Mouse (Mus musculus) gastrocnemius, postnatal 25 days (tissue): ENCODE data around the gene Psors1c2. TPM values are rescaled to one million over a fixed set of nuclear protein-coding genes. Genes with fewer than 3 reads are reported as not detected.
A peak's percentile ranks its signal among the peaks of the same experiment; 100 is the strongest.

Experiments used
- DNase-seq: peaks from one replicate; pipeline ENCODE4 v3.0.0; 2022
- total RNA-seq, 2 experiments: library from RNA; stranded (reverse); gene quantifications; 1 replicate in 1 of 2; 2 replicates in 1 of 2; pipeline ENCODE4 v1.2.3; 2021

The Psors1c2 gene
- total RNA-seq, 2 experiments from 2014 or later: not detected

DNA sequence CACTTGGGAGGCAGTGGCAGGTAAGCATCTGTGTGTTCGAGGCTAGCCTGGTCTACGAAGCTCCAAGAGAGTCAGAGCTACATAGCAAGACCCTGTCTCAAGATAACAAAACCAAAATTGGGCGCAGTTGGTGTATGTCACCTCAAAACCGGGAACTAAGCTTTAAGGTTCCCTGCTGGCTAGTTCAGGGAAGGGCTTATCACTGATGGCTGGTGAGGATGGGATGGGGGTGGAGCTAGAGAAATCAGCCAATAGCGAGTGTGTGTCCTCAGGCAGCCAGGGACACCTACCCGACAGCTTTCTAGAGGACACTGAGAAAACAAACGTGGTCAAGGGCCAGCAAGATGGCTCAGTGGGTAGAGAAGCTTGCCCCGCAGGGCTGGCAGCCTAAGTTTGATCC lies 25.2 kb downstream of the Psors1c2 start:
- no peak for DNase-seq

DNA sequence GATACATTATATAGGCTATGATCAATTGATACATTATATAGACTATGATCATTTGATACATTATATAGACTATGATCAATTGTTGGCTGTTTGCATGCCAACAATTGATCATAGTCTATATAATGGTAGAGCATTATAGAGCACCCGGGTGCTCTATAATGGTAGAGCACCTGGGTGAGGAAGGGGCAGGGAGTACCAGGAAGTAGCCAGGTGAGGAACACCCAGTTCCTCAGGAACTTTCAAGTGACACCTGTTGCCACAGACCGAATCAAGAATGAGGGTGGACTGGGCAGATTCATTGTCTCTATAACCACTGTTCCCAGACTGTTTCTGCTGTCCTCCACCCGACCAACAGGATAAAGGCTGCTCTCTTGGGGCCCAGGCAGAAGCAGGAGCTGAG lies 34.1 kb downstream of the Psors1c2 start, which contains the start of gene 2300002M23Rik:
Gene 2300002M23Rik, plus strand, starts transcription at position 301 of the 400 bp plus-strand sequence.
- no peak for DNase-seq

DNA sequence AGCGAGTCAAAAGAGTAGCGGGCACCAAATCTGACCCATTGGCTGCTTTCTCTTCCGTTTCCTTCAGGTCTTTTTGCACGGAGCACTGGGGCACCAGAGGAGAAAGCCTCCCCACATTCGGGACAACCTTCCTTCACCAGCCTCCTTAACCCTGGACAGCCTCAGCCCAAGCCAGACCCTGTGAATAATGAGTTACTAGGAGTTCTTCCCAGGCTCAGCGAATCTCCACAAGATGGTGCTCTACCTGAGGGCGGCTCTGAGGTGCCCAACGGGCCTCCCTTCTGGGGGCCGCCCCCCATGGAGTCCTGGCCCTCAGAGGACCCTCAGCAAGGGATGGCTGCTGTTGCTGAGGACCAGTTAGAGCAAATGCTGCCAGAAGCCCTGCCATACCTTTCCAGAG lies 34.8 kb downstream of the Psors1c2 start:
- no peak for DNase-seq

DNA sequence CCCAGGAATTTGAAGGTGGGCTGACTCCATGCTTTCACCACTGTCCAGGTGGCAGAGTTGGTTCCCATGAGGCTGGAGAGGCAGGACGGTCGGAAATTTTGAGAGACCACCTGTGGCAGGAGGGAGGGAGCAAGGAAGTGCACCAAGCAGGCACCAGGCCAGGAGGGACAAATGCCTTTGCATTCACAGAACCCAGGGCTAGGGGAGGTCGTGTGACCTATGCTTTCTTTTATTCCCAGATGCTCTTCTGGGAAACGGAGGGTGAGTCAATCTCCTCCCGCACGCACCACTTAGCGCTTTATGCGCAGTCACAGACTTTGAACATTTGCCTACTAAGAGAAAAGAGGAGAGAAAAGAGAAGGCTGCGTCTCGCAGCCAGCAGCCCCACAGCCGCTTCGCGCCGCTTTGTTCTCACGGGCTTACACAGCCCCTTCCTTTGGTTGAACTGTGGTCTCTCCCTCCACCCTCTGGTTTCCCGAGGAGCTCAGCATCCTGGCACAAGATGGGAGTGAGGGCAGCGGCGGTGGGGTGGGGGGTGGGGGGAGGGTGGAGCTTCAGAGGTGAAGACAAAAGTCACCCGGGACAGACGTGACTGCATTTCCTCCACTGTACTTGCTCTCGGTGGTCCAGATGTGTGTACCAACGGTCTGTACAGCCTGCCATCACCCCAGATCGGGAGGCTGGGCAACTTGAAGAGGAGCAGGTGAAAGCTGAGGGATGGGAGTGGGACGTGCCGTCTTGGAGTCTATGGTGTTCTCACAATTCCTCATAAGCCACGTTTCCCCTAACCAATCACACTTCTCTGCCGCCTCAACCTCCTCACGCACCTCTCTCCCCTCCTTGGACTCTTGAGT lies 36.3 kb downstream of the Psors1c2 start:
- no peak for DNase-seq

DNA sequence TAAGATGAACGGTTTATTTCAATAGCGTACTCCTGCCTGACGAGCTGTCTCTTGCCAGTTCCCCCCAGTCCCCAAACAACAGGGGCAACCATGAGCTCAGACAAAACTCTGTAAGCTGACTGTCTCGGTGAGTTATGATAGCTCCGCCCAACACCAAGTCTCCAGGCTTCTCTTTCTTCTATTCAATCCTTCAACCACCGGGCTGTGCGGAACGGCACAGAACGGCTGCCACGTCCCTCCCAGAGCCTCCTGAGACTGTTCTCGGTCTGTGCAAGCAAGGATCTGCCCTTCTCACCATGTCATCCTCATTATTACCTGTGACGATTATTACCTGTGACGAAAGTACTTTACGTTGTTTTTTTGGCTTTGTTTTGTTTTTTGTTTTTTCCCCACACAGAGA lies 37.8 kb downstream of the Psors1c2 start:
- no peak for DNase-seq

DNA sequence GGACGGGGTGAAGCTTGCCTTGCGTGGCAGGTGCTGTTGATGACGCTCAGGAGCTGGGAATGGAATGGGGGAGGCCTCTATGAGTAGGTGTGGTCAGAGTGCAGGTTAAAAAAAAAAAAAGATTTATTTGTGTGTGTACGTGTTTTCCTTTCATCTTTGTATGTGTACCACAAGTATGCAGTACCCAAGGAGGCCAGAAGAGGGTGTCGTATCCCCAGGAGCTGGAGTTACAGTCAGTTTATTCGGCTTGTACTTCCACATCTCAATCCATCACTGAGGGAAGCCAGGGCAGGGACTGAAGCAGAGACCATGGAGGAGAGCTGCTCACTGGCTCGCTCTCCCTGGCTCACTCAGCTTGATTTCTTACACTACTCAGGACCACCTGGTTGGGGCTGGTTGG lies 38.5 kb downstream of the Psors1c2 start:
- no peak for DNase-seq

DNA sequence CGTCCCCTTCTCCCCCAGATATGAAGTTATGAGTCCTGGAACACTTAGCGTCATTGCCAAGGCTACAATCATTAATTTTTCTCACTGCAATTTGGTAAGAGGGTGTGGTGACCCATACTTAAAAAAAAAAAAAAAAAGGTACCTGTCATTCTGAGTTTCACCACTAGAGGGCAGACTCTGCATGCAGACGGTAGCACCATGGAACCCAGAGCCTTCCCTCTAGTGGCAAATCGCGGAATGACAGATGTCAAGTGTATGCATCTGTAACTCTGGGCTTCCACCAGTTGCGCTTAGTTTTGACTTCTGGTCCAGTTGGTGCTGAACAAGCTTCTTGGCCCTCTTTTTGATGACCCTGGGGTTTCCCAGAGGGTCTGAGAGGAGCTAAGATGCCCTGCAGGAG lies 45.2 kb downstream of the Psors1c2 start:
- peak; percentile 26 for DNase-seq

DNA sequence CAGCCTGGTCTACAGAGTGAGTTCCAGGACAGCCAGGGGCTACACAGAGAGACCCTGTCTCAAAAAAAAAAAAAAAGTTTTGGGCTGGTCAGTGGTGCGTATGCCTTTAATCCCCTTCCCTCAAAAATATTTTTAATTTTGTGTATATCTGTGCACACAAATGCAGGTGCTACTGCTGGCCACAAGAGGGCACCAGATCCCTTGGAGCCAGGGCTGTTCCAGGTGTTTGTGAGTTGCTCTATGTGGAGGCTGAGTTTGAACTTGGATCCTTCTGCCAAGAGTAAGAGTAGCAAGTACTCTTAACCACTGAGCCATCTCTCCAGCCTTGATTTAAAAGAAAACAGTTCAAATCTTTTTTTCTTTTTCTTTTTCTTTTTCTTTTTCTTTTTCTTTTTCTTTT lies 49.9 kb downstream of the Psors1c2 start:
- DNase-seq: no peak

Other genes with a start within 250 kb of the Psors1c2 start
- under 1 TPM; 0.20 to 0.86 TPM for gene H2-Q1, start 212.8 kb upstream of the Psors1c2 start, total RNA-seq
- gene H2-Q2, start 191.0 kb upstream of the Psors1c2 start, total RNA-seq: under 1 TPM; 0.36 to 0.78 TPM
- gene H2-Q4, start 153.6 kb upstream of the Psors1c2 start, total RNA-seq: 1 to 10 TPM; 2.2 to 3.9 TPM
- not detected for gene H2-Q6, start 108.4 kb upstream of the Psors1c2 start, total RNA-seq
- under 1 TPM; 0.38 to 0.70 TPM for gene H2-Q7, start 94.0 kb upstream of the Psors1c2 start, total RNA-seq
- 1 to 10 TPM in 1 of 2 experiments, under 1 TPM in 1; 0.15 to 1.3 TPM for gene H2-Q10, start 63.1 kb upstream of the Psors1c2 start, total RNA-seq
- gene Pou5f1, start 27.2 kb upstream of the Psors1c2 start, total RNA-seq: under 1 TPM in 1 of 2 experiments, not detected in 1; 0.27 TPM
- gene Tcf19, start 16.4 kb upstream of the Psors1c2 start, total RNA-seq: 1 to 10 TPM; 1.5 to 2.9 TPM
- gene Cchcr1, start 16.1 kb upstream of the Psors1c2 start, total RNA-seq: 1 to 10 TPM; 2.5 to 2.7 TPM
- under 1 TPM in 1 of 2 experiments, not detected in 1; 0.91 TPM for gene Cdsn, start 18.9 kb downstream of the Psors1c2 start, total RNA-seq
- gene 2300002M23Rik, start 34.2 kb downstream of the Psors1c2 start, total RNA-seq: not detected
- not detected for gene Sfta2, start 68.3 kb downstream of the Psors1c2 start, total RNA-seq
- not detected for gene Gm9573, start 93.4 kb downstream of the Psors1c2 start, total RNA-seq
- not detected for gene Mucl3, start 110.5 kb downstream of the Psors1c2 start, total RNA-seq
- gene Vars2, start 134.4 kb downstream of the Psors1c2 start, total RNA-seq: 10 to 100 TPM in 1 of 2 experiments, 1 to 10 TPM in 1; 9.9 to 14.7 TPM
- 10 to 100 TPM; 14.7 to 15.3 TPM for gene Gtf2h4, start 140.5 kb downstream of the Psors1c2 start, total RNA-seq
- gene Ddr1, start 171.4 kb downstream of the Psors1c2 start, total RNA-seq: 10 to 100 TPM; 14.1 to 16.1 TPM